Mouse (Mus musculus) hindbrain, embryonic 14.5 days (tissue): ENCODE results near the gene Hint3. TPM values are rescaled to one million over a fixed set of nuclear protein-coding genes. Genes with fewer than 3 reads are reported as not detected.

ENCODE experiments used
- polyA plus RNA-seq: library from polyadenylated mRNA; unstranded; fragments of >200 nt; fragmentation: Nextera tagmentation; extraction: Ambion mirVana; gene quantifications from 2 replicates; pipeline ENCODE4 v1.2.1, GENCODE M21; 2014

Gene Hint3
- polyA plus RNA-seq, 1 experiment from 2014 or later, result 23.5 TPM

Other genes starting within 250 kb of the Hint3 start
- 17.5 and 20.0 TPM in 2 replicates for gene Trmt11, start 28.9 kb downstream of the Hint3 start, polyA plus RNA-seq
- 23.9 and 26.6 TPM in 2 replicates for gene Ncoa7, start 173.7 kb upstream of the Hint3 start, polyA plus RNA-seq
- 5.3 and 5.6 TPM in 2 replicates for gene Hey2, start 213.2 kb upstream of the Hint3 start, polyA plus RNA-seq